Mouse (Mus musculus) forebrain, embryonic 10.5 days (tissue): ENCODE measurements around the gene Fate1. TPM values are rescaled to one million over a fixed set of nuclear protein-coding genes. Genes with fewer than 3 reads are reported as not detected.
A peak's percentile ranks its signal among the peaks of the same experiment; 100 is the strongest.

ENCODE experiments used
- DNase-seq: peaks from one replicate; pipeline ENCODE4 v3.0.0-alpha.2; 2017; ENCODE audit warnings: low spot score; ENCODE audit errors: extremely low spot score
- H3K27ac ChIP-seq: fragments of 300-500 bp; sonication (generic); 2 replicates; pipeline ENCODE4 v1.5.1; 2016; ENCODE audit warnings: mild to moderate bottlenecking
- H3K27me3 ChIP-seq: fragments of 300-500 bp; sonication (generic); 2 replicates; pipeline ENCODE4 v1.6.1; 2016; ENCODE audit warnings: mild to moderate bottlenecking; ENCODE audit not compliant: poor library complexity, severe bottlenecking
- H3K36me3 ChIP-seq: fragments of 300-500 bp; sonication (generic); replicated peaks from 2 replicates; pipeline ENCODE4 v1.6.1; 2016; ENCODE audit warnings: mild to moderate bottlenecking, moderate library complexity
- H3K4me1 ChIP-seq: fragments of 300-500 bp; sonication (generic); 2 replicates; pipeline ENCODE4 v1.6.1; 2016
- H3K4me3 ChIP-seq: fragments of 300-500 bp; sonication (generic); 2 replicates; pipeline ENCODE4 v1.5.1; 2016; ENCODE audit warnings: mild to moderate bottlenecking, moderate library complexity
- H3K9me3 ChIP-seq: fragments of 300-500 bp; sonication (generic); 2 replicates; pipeline ENCODE4 v1.6.1; 2016; ENCODE audit warnings: mild to moderate bottlenecking, moderate library complexity
- WGBS: fragments of 180-500 bp; shearing (Covaris S2); methylation state at CpG from one replicate; pipeline ENCODE4 v1.1.7; 2016; 5-methylcytosine and 5-hydroxymethylcytosine counted together
- polyA plus RNA-seq: library from polyadenylated mRNA; unstranded; fragments of >200 nt; fragmentation: Nextera tagmentation; extraction: Ambion mirVana; gene quantifications from 2 replicates; pipeline ENCODE4 v1.2.1, GENCODE M21; 2016

Fate1 gene
- polyA plus RNA-seq, 1 experiment from 2014 or later: not detected

GRCm38 (mm10) chrX:71991549-71991948, 18.8 kb downstream of the Fate1 start, which contains the start of gene Cnga2:
Gene Cnga2, plus strand, starts transcription at chrX:71991849.
- H3K27ac ChIP-seq: no peak within 1 kb of the TSS
- H3K27me3 ChIP-seq: peaks cover 22% of the 10 kb centered on the region
- DNase-seq: no peak
- no peaks in the 10 kb centered on the region for H3K36me3 ChIP-seq
- no peaks in the 10 kb centered on the region for H3K4me1 ChIP-seq
- 87% methylated on average over 3 of the region's 3 CpGs for WGBS
- no peak within 1 kb of the TSS for H3K4me3 ChIP-seq
- no peaks in the 10 kb centered on the region for H3K9me3 ChIP-seq

DNA sequence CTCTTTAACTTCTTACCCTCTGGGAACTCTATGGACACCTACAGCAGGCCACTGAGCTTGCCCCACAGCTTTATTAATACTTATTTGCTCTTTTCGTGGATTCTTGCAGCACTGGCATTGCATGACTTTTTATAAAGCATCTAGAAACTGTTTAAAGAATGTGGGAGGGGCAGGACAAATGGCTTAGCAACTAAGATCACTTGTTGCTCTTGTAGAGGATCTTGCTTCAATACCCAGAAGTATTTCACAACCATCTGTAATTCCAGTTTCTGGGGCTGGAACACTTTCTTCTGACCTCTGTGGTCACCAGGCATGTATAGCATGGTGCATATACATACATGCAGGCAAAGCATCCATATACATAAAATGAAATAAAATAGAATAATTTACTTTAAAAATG, 23.2 kb downstream of the Fate1 start:
- WGBS: 77% methylated on average over 1 of the region's 1 CpGs
- DNase-seq: no peak
- Histone ChIP-seq H3K27ac (no peak overlapping the region), H3K36me3 (no peaks in the 10 kb centered on the region), H3K4me1 (no peaks in the 10 kb centered on the region), H3K4me3 (no peak overlapping the region), H3K27me3 (peaks cover 21% of the 10 kb centered on the region), H3K9me3 (no peaks in the 10 kb centered on the region)

- DNase-seq: no peak
- H3K27ac ChIP-seq: no peak overlapping the region
- H3K4me1 ChIP-seq: no peaks in the 10 kb centered on the region
- no peak overlapping the region for H3K4me3 ChIP-seq
- no peaks in the 10 kb centered on the region for H3K27me3 ChIP-seq
- H3K9me3 ChIP-seq: no peaks in the 10 kb centered on the region
- H3K36me3 ChIP-seq: no peaks in the 10 kb centered on the region
Observed at GRCm38 (mm10) chrX:72009930-72010329, 37.1 kb downstream of the Fate1 start.

DNA sequence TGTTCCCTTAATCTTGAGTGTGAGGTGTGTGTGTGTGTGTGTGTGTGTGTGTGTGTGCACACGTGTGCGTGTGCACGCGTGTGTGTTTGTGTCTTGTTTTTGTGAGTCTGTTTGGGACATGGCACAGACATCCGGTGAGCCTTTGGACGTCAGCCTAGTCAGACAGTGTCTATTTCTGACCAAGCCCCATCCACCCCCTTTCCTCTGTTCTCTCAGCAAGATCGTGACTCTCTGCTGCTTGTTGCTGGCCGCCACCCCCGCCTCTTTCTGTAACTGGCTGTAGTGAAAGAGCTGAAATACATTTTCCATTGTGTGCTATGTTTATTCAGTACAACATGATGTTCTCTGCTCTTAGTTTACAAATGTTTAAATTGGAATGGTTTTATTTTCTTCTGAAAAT, 39.5 kb downstream of the Fate1 start:
- no peak for DNase-seq
- Histone ChIP-seq H3K36me3 (no peaks in the 10 kb centered on the region), H3K27me3 (no peaks in the 10 kb centered on the region), H3K4me1 (no peaks in the 10 kb centered on the region), H3K4me3 (no peak overlapping the region), H3K9me3 (no peaks in the 10 kb centered on the region), H3K27ac (no peak overlapping the region)
- 74% methylated on average over 9 of the region's 9 CpGs for WGBS

DNA sequence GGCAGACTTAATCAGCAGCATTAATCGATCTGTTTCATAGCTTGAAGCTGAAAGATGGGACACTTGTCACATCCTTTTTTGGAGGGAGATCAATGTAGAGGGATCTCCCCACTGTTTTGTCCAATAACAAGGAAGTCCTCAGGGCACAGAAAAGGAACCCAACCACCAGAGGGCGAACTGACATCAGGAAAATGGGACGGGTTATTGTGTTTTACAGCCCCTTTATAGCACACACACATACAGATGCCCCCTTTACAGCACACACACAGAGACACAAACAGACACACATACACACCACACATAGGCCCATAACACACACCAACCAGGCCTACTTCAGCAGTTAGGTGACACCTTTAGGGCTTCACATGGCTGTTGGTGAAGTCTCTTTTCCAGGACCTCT, 40.0 kb downstream of the Fate1 start:
- Histone ChIP-seq H3K36me3 (no peaks in the 10 kb centered on the region), H3K27me3 (no peaks in the 10 kb centered on the region), H3K4me1 (no peaks in the 10 kb centered on the region), H3K9me3 (no peaks in the 10 kb centered on the region), H3K27ac (no peak overlapping the region), H3K4me3 (no peak overlapping the region)
- 32% methylated on average over 3 of the region's 3 CpGs for WGBS
- peak; percentile 18 for DNase-seq

- no peak for DNase-seq
- WGBS: 85% methylated on average over 1 of the region's 1 CpGs
- no peaks in the 10 kb centered on the region for H3K9me3 ChIP-seq
Observed at GRCm38 (mm10) chrX:72022241-72022640, 49.5 kb downstream of the Fate1 start.

GRCm38 (mm10) chrX:72022750-72023398, 50.1 kb downstream of the Fate1 start:
- WGBS: 39% methylated on average over 10 of the region's 10 CpGs
- Histone ChIP-seq H3K27me3 (peaks cover 4% of the 10 kb centered on the region; the same call in 1 of the 2 replicates), H3K36me3 (no peaks in the 10 kb centered on the region), H3K4me3 (no peak overlapping the region), H3K4me1 (no peaks in the 10 kb centered on the region), H3K27ac (no peak overlapping the region), H3K9me3 (no peaks in the 10 kb centered on the region)
- DNase-seq: peak; percentile 27

More at GRCm38 (mm10) chrX:72022241-72022640, 49.5 kb downstream of the Fate1 start:
- Histone ChIP-seq H3K27me3 (peaks cover 4% of the 10 kb centered on the region; the same call in 1 of the 2 replicates), H3K36me3 (no peaks in the 10 kb centered on the region), H3K4me3 (no peak overlapping the region), H3K27ac (no peak overlapping the region), H3K4me1 (no peaks in the 10 kb centered on the region)

DNA sequence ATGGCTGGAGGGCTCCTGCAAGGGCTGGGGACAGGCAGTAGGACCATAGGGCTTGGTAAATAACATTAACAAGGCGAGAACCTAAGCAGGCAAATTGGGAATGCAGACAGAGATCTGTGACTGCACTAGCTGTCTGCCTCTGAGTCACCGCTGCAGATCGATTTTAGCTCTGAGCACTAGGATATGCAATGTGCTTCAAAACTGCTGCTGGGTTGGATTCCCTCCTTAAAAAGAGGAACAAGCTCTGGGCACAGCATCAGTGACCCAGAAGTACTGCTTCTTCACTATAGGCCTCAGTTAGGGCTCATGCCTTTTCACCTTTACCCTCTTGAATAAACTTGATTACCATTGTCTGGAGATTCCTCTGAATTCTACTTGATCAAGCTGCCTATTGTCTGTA, 50.8 kb downstream of the Fate1 start:
- WGBS: 76% methylated on average over 3 of the region's 3 CpGs
- no peaks in the 10 kb centered on the region for H3K36me3 ChIP-seq

More for the DNA sequence above, 50.8 kb downstream of the Fate1 start:
- Histone ChIP-seq H3K4me3 (no peak overlapping the region), H3K4me1 (no peaks in the 10 kb centered on the region), H3K9me3 (no peaks in the 10 kb centered on the region), H3K27ac (no peak overlapping the region), H3K27me3 (peaks cover 4% of the 10 kb centered on the region; the same call in 1 of the 2 replicates)
- no peak for DNase-seq

Other genes starting within 250 kb of the Fate1 start
- 44.9 and 52.9 TPM in 2 replicates for gene Vma21, start 157.1 kb upstream of the Fate1 start, polyA plus RNA-seq
- gene Gm1141, start 52.0 kb upstream of the Fate1 start, polyA plus RNA-seq: 0.26 TPM in 1 of 2 replicates, not detected in the other
- gene Prrg3, start 10.4 kb upstream of the Fate1 start, polyA plus RNA-seq: 7.1 and 7.6 TPM in 2 replicates
- 0.07 and 0.10 TPM in 2 replicates for gene Cnga2, start 18.9 kb downstream of the Fate1 start, polyA plus RNA-seq
- gene Magea4, start 249.0 kb downstream of the Fate1 start, polyA plus RNA-seq: not detected in 2 replicates